Mouse (Mus musculus) small intestine, adult 2 months (tissue): ENCODE measurements around the gene Pkd2l1. TPM values are rescaled to one million over a fixed set of nuclear protein-coding genes. Genes with fewer than 3 reads are reported as not detected.

Experiments used
- H3K27ac ChIP-seq: fragments of 200-500 bp; 2 replicates; pipeline ENCODE4 v1.5.1; 2012; ENCODE audit warnings: low read depth, low read length, control low read depth, inconsistent platforms; ENCODE audit not compliant: insufficient read depth
- H3K27me3 ChIP-seq: fragments of 200-500 bp; 2 replicates; pipeline ENCODE4 v1.6.1; 2012; ENCODE audit warnings: mild to moderate bottlenecking, moderate library complexity, low read length, inconsistent platforms; ENCODE audit not compliant: control insufficient read depth, insufficient read depth
- H3K36me3 ChIP-seq: fragments of 200-500 bp; 2 replicates; pipeline ENCODE4 v1.6.1; 2012; ENCODE audit warnings: mild to moderate bottlenecking, low read length, control low read depth, inconsistent platforms; ENCODE audit not compliant: control insufficient read depth, insufficient read depth
- H3K4me1 ChIP-seq: fragments of 200-500 bp; 2 replicates; pipeline ENCODE4 v1.6.1; 2012; ENCODE audit warnings: low read length, inconsistent platforms, mixed read lengths; ENCODE audit not compliant: control insufficient read depth, insufficient read depth, insufficient read length
- H3K4me3 ChIP-seq: fragments of 200-500 bp; 2 replicates; pipeline ENCODE4 v1.5.1; 2012; ENCODE audit warnings: low read depth, mild to moderate bottlenecking, control low read depth, inconsistent platforms, low read length, moderate library complexity
- CTCF ChIP-seq: fragments of 200-500 bp; IDR thresholded peaks from 2 replicates; pipeline ENCODE4 v1.5.1; 2012; ENCODE audit warnings: low read depth, mild to moderate bottlenecking, control low read depth, inconsistent platforms, low read length, moderate library complexity, mixed read lengths; ENCODE audit not compliant: insufficient replicate concordance, insufficient read length; ENCODE audit errors: extremely low read depth
- POLR2A ChIP-seq: fragments of 200-500 bp; IDR thresholded peaks from 2 replicates; pipeline ENCODE4 v1.6.1; 2012; ENCODE audit warnings: low read depth, mild to moderate bottlenecking, control low read depth, inconsistent platforms, low read length, moderate library complexity
- WGBS: fragments of 180-500 bp; shearing (Covaris S2); methylation state at CpG from one replicate; pipeline ENCODE4 v1.1.7; 2018; 5-methylcytosine and 5-hydroxymethylcytosine counted together
- polyA plus RNA-seq: library from polyadenylated mRNA; depleted of rRNA; stranded (reverse); fragments of >200 nt; gene quantifications from 2 replicates; pipeline ENCODE4 v1.2.3, GENCODE M21; 2012

Pkd2l1 gene
- polyA plus RNA-seq, 1 experiment = 0.10 TPM

- no peaks in the 10 kb centered on the region for H3K4me1 ChIP-seq
- no peak overlapping the region for H3K27ac ChIP-seq
- 29% methylated on average over 3 of the region's 3 CpGs for WGBS
- TF ChIP-seq CTCF (no peak), POLR2A (no peak)
- H3K27me3 ChIP-seq = no peaks in the 10 kb centered on the region
- H3K4me3 ChIP-seq = no peak overlapping the region
- no peaks in the 10 kb centered on the region for H3K36me3 ChIP-seq
Measured at GRCm38 (mm10) chr19:44217958-44218525, 25.8 kb upstream of the Pkd2l1 start.

DNA sequence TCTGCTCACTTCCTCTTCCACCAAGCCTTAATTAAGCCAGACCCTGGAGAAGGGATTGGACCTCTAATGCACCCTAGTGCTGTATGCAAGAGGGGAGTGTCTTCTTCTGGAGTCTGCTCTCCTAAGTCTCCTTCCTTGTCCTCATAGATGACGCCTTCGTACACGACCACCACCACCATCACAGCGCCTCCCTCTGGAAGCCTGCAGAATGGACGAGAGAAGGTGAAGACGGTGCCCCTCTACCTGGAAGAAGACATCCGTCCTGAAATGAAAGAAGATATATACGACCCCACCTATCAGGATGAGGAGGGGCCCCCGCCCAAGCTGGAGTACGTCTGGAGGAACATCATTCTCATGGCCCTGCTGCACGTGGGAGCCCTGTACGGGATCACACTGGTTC lies 23.0 kb upstream of the Pkd2l1 start:
- 68% methylated on average over 12 of the region's 12 CpGs for WGBS
- no peak for TF ChIP-seq POLR2A

DNA sequence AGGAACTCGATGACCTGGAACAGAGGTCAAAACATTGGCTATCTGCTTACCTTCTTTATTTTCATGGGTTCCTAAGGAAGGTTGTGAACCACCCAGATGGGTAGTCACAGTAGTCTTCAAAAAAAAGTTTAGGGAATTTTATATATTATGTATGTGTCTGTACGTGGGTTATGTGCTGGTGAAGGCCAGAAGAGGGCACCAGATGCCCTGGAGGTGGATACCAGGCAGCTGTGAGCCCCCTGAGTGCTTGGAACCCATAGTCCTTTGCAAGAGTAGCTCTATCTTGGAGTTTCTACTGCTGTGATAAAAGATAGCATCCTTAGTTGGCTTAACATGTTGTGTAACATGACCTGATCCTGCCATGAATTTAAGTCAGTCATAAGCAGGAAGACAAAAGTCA lies 14.8 kb upstream of the Pkd2l1 start:
- no peaks in the 10 kb centered on the region for H3K27me3 ChIP-seq
- TF ChIP-seq POLR2A (no peak), CTCF (no peak)
- H3K27ac ChIP-seq = no peak overlapping the region
- H3K4me1 ChIP-seq = no peaks in the 10 kb centered on the region
- H3K4me3 ChIP-seq = no peak overlapping the region
- 59% methylated on average over 2 of the region's 2 CpGs for WGBS
- no peaks in the 10 kb centered on the region for H3K36me3 ChIP-seq

More for the DNA sequence above, 23.0 kb upstream of the Pkd2l1 start:
- H3K27ac ChIP-seq = no peak overlapping the region
- no peaks in the 10 kb centered on the region for H3K36me3 ChIP-seq
- H3K27me3 ChIP-seq = no peaks in the 10 kb centered on the region
- no peaks in the 10 kb centered on the region for H3K4me1 ChIP-seq
- H3K4me3 ChIP-seq = no peak overlapping the region

- no peak within 1 kb of the TSS for H3K4me3 ChIP-seq
- H3K27ac ChIP-seq = no peak within 1 kb of the TSS
- H3K27me3 ChIP-seq = no peaks in the 10 kb centered on the region
- H3K4me1 ChIP-seq = no peaks in the 10 kb centered on the region
- H3K36me3 ChIP-seq = no peaks in the 10 kb centered on the region
- WGBS = 95% methylated on average over 9 of the region's 9 CpGs
- no peak for TF ChIP-seq CTCF
- no peak for TF ChIP-seq POLR2A
Measured at GRCm38 (mm10) chr19:44203015-44203564, 10.8 kb upstream of the Pkd2l1 start, which contains the start of gene Scd3. Scd3 (plus strand) TSS chr19:44203269.

DNA sequence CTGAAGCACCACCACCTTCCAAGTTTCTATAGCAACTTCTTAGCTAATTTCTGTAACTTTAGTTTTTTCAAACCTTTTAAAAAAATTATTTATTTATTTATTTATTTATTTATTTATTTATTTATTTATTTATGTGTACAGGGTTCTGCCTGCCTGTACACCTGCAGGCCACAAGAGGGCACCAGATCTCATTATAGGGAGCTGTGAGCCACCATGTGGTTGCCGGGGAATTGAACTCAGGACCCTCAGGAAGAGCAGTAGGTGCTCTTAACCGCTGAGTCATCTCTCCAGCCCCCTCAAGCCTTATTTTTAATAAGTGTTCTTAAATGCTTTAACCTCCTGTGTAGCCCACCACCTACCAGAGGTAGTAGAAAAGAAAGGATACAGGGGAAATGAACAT lies 6.7 kb upstream of the Pkd2l1 start:
- no peaks in the 10 kb centered on the region for H3K4me1 ChIP-seq
- no peaks in the 10 kb centered on the region for H3K36me3 ChIP-seq
- no peak overlapping the region for H3K27ac ChIP-seq
- H3K4me3 ChIP-seq = no peak overlapping the region
- H3K27me3 ChIP-seq = no peaks in the 10 kb centered on the region
- TF ChIP-seq POLR2A = no peak
- peak; percentile 43; the same call in 1 of the 2 replicates for TF ChIP-seq CTCF
- 79% methylated on average over 2 of the region's 2 CpGs for WGBS

DNA sequence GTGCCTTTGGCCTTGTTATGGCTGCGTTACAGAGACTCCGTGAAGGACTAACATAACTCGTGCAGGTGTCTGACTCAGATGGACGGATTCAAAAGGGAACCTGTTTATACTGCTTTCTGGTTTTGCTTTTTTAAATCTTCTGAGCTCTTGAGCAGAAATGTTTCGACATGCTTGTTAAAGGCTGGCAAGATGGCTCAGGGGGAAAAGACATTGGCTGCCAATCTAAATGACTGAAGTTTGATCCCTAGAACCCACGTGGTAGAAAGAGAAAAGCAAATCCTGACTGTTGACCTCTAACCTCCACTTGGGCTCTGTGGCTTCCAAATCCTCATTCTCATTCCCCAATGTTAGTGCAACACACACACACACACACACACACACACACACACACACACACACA lies 6.3 kb upstream of the Pkd2l1 start:
- H3K36me3 ChIP-seq = no peaks in the 10 kb centered on the region
- no peaks in the 10 kb centered on the region for H3K4me1 ChIP-seq
- H3K27me3 ChIP-seq = no peaks in the 10 kb centered on the region
- TF ChIP-seq POLR2A (no peak), CTCF (no peak)
- H3K27ac ChIP-seq = no peak overlapping the region
- no peak overlapping the region for H3K4me3 ChIP-seq
- WGBS = 87% methylated on average over 6 of the region's 6 CpGs

DNA sequence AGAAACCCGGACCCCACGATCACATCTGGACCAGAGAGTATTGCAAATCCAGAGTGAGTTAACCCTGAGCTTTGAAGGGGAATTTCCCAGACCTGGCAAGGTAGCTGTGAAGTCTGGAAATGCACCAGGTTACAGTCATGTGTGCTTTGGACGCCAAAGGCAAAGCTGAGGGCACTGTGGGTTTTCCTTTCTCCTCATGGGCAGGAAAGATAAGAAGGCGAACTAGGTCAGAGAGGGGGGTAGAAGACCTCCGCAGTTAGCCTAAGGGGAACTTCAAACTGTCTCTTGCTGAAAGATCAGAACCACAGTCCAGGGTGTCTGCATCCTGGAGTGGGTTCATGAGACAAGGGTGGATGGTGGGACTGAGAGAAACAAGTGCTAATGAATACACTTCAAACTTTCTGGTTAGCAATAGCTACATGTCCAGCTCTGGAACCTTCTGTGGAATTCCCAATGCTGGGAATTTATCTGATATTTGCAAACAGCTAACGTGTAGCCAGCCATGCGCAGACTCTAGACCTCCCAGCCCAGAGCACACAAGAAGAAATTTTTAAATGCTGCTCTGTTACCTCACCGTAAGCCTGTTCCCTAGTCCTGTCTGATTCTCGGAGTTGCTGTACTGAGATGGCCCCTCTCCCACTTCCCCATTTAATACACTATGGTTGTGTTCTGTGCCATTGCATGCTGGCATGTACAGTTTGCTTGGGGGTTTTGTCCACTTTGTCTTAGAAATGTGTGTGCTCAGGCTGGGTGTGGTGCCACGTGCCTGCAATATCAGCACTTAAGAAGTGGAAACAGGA lies 5.0 kb upstream of the Pkd2l1 start:
- TF ChIP-seq CTCF (no peak), POLR2A (no peak)

More for the DNA sequence above, 5.0 kb upstream of the Pkd2l1 start:
- Histone ChIP-seq H3K27me3 (no peaks in the 10 kb centered on the region), H3K4me1 (no peaks in the 10 kb centered on the region), H3K36me3 (no peaks in the 10 kb centered on the region), H3K27ac (no peak overlapping the region), H3K4me3 (no peak overlapping the region)
- 79% methylated on average over 10 of the region's 10 CpGs for WGBS
